Mouse (Mus musculus) embryonic fibroblast, embryonic 13.5 days (primary cell): Measurements from ENCODE around the gene Lrp6.

ENCODE experiments used
- CTCF ChIP-seq: IDR thresholded peaks from 2 replicates; pipeline ENCODE4 v1.5.1; 2011; ENCODE audit warnings: mild to moderate bottlenecking, control low read depth, low read length, moderate library complexity, borderline replicate concordance; ENCODE audit not compliant: insufficient read depth
- POLR2A ChIP-seq: IDR thresholded peaks from 2 replicates; pipeline ENCODE4 v1.6.1; 2011; ENCODE audit warnings: low read depth, mild to moderate bottlenecking, control low read depth, low read length, moderate library complexity

DNA sequence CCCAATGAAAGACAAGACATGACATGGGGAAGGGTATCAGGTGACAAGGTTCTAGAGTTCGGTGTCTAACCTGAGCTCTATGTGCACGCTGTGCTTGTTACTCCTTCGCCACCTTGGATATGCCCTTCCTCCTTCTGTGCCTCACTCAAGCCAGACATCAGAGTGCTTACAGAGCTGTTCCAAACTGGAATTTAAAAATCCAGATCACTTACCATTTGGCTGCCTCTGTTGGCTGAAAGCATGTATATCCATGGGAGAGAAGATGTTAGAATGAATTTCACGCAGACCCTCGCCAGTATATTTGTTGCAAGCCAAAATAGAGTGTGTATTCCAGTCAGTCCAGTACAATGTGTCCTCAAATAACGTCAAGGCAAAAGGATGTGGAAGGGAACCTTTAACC lies 53.8 kb downstream of the Lrp6 start:
- no peak for TF ChIP-seq POLR2A
- TF ChIP-seq CTCF: no peak
